Mouse (Mus musculus) C2C12 (cell line): ENCODE results near the gene Aebp1. TPM values are rescaled to one million over a fixed set of nuclear protein-coding genes. Genes with fewer than 3 reads are reported as not detected.

Source experiments
- H3K27me3 ChIP-seq: one replicate; pipeline ENCODE4 v1.6.1; 2011; ENCODE audit not compliant: control insufficient read depth, insufficient read depth, insufficient read length
- H3K36me3 ChIP-seq: one replicate; pipeline ENCODE4 v1.6.1; 2011; ENCODE audit not compliant: control insufficient read depth, insufficient read depth
- H3K4me3 ChIP-seq: one replicate; pipeline ENCODE4 v1.5.1; 2011; ENCODE audit warnings: mild to moderate bottlenecking, control low read depth; ENCODE audit not compliant: poor library complexity, insufficient read depth, severe bottlenecking
- H3K79me2 ChIP-seq: one replicate; pipeline ENCODE4 v1.6.1; 2011; ENCODE audit not compliant: control insufficient read depth, insufficient read depth
- H3K79me3 ChIP-seq: one replicate; pipeline ENCODE4 v1.6.1; 2011; ENCODE audit warnings: low read depth, control low read depth
- H3ac ChIP-seq: one replicate; pipeline ENCODE3; 2011; ENCODE audit warnings: low read depth; ENCODE audit not compliant: control insufficient read depth, insufficient read length
- CEBPB ChIP-seq: IDR thresholded peaks from one replicate; pipeline ENCODE4 v1.6.1; 2011; ENCODE audit warnings: low read depth, mild to moderate bottlenecking, control low read depth, moderate library complexity
- CTCF ChIP-seq: IDR thresholded peaks from one replicate; pipeline ENCODE4 v1.5.1; 2011; ENCODE audit not compliant: control insufficient read depth, insufficient read depth, insufficient read length
- FOSL1 ChIP-seq: IDR thresholded peaks from one replicate; pipeline ENCODE4 v1.8.0; 2011; ENCODE audit warnings: mild to moderate bottlenecking, low read length; ENCODE audit not compliant: poor library complexity, insufficient read depth, severe bottlenecking
- MAX ChIP-seq: IDR thresholded peaks from one replicate; pipeline ENCODE4 v1.6.1; 2011; ENCODE audit warnings: mild to moderate bottlenecking, control low read depth
- MYOD1 ChIP-seq: IDR thresholded peaks from one replicate; pipeline ENCODE4 v1.6.1; 2011; ENCODE audit warnings: low read depth; ENCODE audit not compliant: control insufficient read depth, insufficient read length
- MYOG ChIP-seq: IDR thresholded peaks from one replicate; pipeline ENCODE4 v1.6.1; 2011; ENCODE audit not compliant: control insufficient read depth, insufficient read length; ENCODE audit errors: extremely low read depth
- USF1 ChIP-seq: IDR thresholded peaks from one replicate; pipeline ENCODE4 v1.6.1; 2011; ENCODE audit warnings: low read depth, mild to moderate bottlenecking, control low read depth, moderate library complexity
- polyA plus RNA-seq: library from polyadenylated mRNA; unstranded; fragments of >200 nt; fragmentation: generic; extraction: Trizol; gene quantifications from one replicate; pipeline ENCODE4 v1.2.1, GENCODE M21; 2012; ENCODE audit warnings: missing spikeins

Aebp1 gene
- polyA plus RNA-seq, 1 experiment = 121 TPM

GRCm38 (mm10) chr11:5849316-5849715 lies 12.4 kb upstream of the Aebp1 start:
- TF ChIP-seq CTCF (peak; percentile 6), MYOD1 (no peak), USF1 (no peak)
- H3K36me3 ChIP-seq = no peaks in the 10 kb centered on the region
- no peaks in the 10 kb centered on the region for H3K27me3 ChIP-seq
- H3K4me3 ChIP-seq = no peak overlapping the region
- H3K79me2 ChIP-seq = no peaks in the 10 kb centered on the region
- no peak overlapping the region for H3ac ChIP-seq
- H3K79me3 ChIP-seq = no peaks in the 10 kb centered on the region

GRCm38 (mm10) chr11:5850452-5850851 lies 11.3 kb upstream of the Aebp1 start:
- no peak for TF ChIP-seq USF1
- TF ChIP-seq MAX = peak; percentile 40

GRCm38 (mm10) chr11:5851021-5851736 lies 10.6 kb upstream of the Aebp1 start:
- Histone ChIP-seq H3K36me3 (no peaks in the 10 kb centered on the region), H3K79me3 (no peaks in the 10 kb centered on the region), H3ac (no peak overlapping the region), H3K4me3 (no peak overlapping the region), H3K79me2 (no peaks in the 10 kb centered on the region), H3K27me3 (no peaks in the 10 kb centered on the region)
- TF ChIP-seq MYOD1 (no peak), MYOG (no peak), FOSL1 (no peak), CTCF (no peak), USF1 (no peak), MAX (no peak), CEBPB (no peak)

More at GRCm38 (mm10) chr11:5850452-5850851, 11.3 kb upstream of the Aebp1 start:
- Histone ChIP-seq H3K79me3 (no peaks in the 10 kb centered on the region), H3ac (no peak overlapping the region), H3K4me3 (no peak overlapping the region), H3K36me3 (no peaks in the 10 kb centered on the region), H3K27me3 (no peaks in the 10 kb centered on the region), H3K79me2 (no peaks in the 10 kb centered on the region)

GRCm38 (mm10) chr11:5852314-5852713 lies 9.4 kb upstream of the Aebp1 start:
- Histone ChIP-seq H3K27me3 (no peaks in the 10 kb centered on the region), H3K4me3 (no peak overlapping the region), H3K79me2 (no peaks in the 10 kb centered on the region), H3K36me3 (no peaks in the 10 kb centered on the region), H3ac (no peak overlapping the region), H3K79me3 (no peaks in the 10 kb centered on the region)
- TF ChIP-seq FOSL1 = no peak
- no peak for TF ChIP-seq CTCF
- no peak for TF ChIP-seq MYOD1
- TF ChIP-seq USF1 = no peak
- TF ChIP-seq MYOG = no peak
- TF ChIP-seq CEBPB = no peak

GRCm38 (mm10) chr11:5855481-5855880 lies 6.3 kb upstream of the Aebp1 start:
- Histone ChIP-seq H3ac (no peak overlapping the region), H3K79me3 (no peaks in the 10 kb centered on the region), H3K36me3 (no peaks in the 10 kb centered on the region), H3K4me3 (no peak overlapping the region), H3K27me3 (no peaks in the 10 kb centered on the region), H3K79me2 (no peaks in the 10 kb centered on the region)
- peak; percentile 30 for TF ChIP-seq CEBPB
- TF ChIP-seq FOSL1 = no peak
- TF ChIP-seq MYOD1 = peak; percentile 67
- no peak for TF ChIP-seq MAX

- H3K4me3 ChIP-seq = no peak overlapping the region
- H3K36me3 ChIP-seq = no peaks in the 10 kb centered on the region
- no peaks in the 10 kb centered on the region for H3K27me3 ChIP-seq
- H3K79me3 ChIP-seq = no peaks in the 10 kb centered on the region
- peak overlapping the region; percentile 9 for H3ac ChIP-seq
- no peaks in the 10 kb centered on the region for H3K79me2 ChIP-seq
- TF ChIP-seq FOSL1 = peak; percentile 40
- TF ChIP-seq USF1 = peak; percentile 89
- no peak for TF ChIP-seq MYOG
- TF ChIP-seq MYOD1 = peak; percentile 74
- no peak for TF ChIP-seq CTCF
- peak; percentile 45 for TF ChIP-seq CEBPB
- peak; percentile 81 for TF ChIP-seq MAX
These were observed 5.8 kb upstream of the Aebp1 start for GRCm38 (mm10) chr11:5855902-5856301.
